Mouse (Mus musculus) CD4-positive, CD25-positive, alpha-beta regulatory T cell, adult 2 months (primary cell): ENCODE measurements around the gene Nxn.

Experiments
- DNase-seq: peaks from one replicate; pipeline ENCODE4 v3.0.0-alpha.2; 2012; ENCODE audit warnings: low read depth, low spot score

The Nxn gene

GRCm38 (mm10) chr11:76300862-76301261 is 98.1 kb downstream of the Nxn start:
- no peak for DNase-seq

DNA sequence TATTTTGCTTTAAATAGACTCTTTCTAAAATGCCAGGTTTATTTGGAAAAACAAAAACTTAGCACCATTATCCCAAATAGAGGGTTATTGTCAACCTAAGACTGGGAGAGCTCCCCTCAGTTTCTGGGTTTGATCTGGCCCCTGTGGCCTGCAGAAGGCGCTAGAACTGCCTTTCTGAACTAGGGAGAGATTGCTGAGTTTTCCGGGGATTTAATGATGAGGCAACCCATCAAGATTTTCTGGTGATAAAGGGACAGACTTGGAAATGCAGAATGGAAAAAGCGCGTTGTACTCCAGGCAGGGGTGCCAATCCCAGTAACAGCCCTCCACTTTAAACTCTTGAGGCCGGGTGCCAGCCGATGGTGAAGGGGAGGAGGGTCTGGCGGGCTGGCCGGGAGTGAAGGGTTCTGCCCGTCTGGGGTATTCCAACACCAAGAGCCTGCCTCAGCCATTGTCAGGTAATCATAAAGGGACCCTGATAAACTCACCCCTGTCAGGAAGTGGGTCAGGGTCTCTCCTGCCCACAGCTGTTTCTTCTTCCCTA is 100.4 kb downstream of the Nxn start:
- DNase-seq, result no peak

DNA sequence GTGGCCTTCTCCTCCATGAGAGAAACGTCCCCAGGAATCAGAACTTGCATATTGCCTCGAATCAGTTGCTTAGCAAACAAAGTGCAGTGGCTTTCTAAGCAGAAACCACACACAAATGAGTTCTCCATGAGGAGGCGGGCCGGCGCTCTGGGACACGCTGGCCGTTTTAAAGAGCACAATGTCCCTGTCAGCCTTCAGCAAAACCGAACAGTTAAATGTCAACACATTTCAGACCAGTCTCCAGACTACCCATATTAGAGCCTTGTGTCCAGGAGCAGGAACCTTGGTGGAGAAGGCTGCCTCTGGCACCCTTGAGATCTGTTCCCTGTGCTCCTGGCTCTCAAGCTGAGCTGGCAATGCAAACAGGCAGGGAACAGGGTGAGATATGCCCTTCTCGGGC is 101.7 kb downstream of the Nxn start:
- no peak for DNase-seq

- DNase-seq, result no peak
Measured at GRCm38 (mm10) chr11:76294836-76295235, 104.1 kb downstream of the Nxn start.

DNA sequence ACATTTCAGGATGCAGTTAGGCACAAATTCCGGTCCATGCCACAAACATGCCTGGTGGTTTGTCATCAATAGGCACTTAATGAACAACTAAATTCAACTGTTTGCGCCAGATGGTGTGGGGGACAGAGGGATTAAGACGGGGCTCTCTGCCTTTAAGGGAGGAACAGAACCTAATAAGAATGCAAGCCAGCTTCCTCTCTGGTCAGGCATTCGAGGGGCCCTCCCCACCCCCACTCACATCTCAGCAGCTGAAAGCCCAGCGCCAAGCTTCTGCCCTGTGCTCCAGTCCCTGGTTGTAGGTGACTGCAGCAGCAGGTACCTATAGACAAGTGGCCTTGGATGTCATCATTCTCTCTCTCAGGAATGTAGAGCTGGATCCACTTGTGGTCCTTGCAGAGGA is 104.9 kb downstream of the Nxn start:
- DNase-seq, result no peak

DNA sequence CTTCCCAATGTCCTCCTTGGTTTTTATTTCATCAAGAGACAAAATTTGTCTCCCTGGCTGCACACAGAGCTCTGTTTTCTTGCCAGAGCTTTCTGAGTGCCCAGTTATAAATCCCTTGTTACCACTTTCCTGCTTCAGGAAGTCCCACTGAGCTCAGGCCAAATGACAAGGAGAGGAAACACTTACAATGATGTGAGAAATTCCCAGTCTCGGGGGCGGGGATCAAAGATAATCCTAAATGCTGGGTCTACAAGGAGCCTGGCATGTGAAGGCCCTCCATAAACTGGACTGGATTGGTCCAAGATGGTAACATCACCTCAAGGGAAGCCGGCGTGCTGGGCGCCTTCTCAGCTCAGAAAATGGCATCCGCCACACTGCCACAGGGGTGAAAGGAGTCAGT is 106.1 kb downstream of the Nxn start:
- no peak for DNase-seq

DNA sequence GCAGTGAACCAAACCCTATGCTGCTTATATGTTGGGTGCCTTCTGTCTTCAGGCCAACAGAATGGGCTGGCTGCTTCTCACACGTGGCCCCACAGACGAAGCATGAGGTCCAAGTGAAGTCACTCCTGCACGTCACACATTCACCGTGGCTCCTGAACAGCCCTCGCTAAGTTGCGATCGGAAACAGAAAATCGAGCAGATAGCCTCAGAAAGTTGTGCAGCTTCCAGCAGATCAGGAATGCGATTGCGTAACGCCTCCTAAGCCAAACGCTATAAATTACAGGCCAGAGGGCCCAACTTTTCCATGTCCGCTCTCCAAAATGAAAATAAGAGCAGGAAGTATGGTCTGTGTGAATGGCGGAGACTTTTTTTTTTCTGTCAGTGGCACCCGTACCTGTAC is 106.5 kb downstream of the Nxn start:
- no peak for DNase-seq

GRCm38 (mm10) chr11:76291960-76292359 is 107.0 kb downstream of the Nxn start:
- DNase-seq, result no peak

- no peak for DNase-seq
Measured at GRCm38 (mm10) chr11:76290367-76290766, 108.6 kb downstream of the Nxn start.

DNA sequence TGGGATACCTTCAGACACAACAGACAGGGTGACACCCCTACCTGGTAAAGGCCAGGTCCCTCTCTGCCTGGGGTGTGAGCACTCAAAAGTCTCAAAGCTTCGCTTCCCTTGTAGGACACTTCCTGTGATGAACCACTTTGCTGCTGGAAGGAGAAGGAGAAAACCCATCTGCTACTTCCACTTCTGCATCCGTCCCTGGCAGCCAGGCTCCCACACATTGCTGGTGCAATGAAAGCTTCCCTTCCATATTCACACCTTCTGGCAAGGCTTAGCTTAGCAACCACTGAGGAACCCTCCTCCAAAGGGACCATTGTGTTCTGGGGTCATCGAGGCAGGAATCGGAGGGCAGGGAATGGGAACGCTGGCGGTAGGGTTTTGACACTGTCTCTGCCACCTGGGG is 110.3 kb downstream of the Nxn start:
- no peak for DNase-seq

DNA sequence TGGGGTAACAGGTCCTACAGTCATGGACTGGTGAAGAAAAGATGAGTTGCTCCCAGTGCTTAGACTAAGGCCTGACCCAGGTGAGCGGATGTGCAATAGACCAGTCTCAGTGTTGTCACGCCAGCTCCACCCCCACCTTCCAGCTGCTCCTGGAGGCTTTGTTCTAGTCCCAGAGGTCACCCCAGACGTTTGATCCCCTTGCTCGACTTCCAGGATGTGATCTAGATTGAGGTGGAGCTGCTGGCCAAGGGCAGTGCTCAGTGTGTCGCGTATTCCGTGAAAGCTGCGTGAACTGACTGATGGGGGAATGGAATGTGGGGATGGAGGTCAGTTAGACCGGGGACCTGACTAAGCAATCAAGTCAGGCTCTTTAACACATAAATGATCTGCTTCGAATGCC is 111.6 kb downstream of the Nxn start:
- DNase-seq, result no peak

- no peak for DNase-seq
Measured at GRCm38 (mm10) chr11:76286534-76287126, 112.3 kb downstream of the Nxn start.

DNA sequence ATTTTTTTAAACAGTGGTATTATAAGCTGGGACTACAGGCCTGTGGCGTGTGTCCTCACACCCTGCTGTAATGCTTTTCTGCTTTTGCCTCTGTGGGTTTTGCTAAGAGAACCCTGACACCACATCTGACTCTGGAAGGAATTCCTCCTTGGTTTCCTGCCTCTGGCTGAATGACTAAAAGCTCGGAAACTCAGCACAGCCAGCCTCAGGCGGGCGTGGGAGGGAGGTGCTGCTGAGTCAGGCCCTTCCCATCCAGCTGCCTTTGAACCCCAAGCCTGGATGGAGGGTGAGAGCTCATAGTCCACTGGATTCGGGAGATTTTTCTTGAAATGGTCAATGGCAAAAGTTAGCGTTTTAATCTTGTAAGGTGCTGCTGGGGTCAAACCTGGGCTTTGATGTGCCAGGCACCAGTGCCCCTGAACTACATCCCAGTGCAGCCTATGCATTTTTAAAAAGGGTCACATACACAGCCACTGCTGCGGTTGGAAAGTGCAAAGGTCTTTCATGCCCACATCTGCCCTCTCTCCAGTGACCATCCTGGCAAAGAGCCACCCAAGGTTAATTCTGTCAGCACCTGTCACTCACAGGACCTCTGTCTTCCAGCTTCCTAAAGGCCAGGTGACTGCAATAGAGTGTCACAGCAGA is 113.4 kb downstream of the Nxn start:
- no peak for DNase-seq

DNA sequence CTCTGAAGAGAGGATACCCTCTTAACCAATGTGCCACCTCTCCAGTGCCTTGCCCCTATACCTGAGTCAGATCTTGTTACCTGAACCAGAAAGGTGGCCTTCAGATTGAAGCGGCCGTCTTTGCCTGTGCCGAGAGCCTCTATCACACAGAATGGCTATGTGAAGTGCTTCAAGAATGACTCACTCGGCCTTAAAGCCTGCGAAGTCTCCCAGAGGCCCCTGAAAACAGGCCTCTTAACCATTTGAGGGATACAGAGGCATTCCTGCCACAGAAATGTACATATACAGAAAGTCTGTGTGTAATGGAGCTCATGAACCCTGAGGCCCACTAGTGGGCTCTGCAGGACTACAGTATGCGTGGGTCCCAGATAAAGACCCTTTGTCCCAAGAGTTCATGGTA is 115.1 kb downstream of the Nxn start:
- DNase-seq, result no peak

DNA sequence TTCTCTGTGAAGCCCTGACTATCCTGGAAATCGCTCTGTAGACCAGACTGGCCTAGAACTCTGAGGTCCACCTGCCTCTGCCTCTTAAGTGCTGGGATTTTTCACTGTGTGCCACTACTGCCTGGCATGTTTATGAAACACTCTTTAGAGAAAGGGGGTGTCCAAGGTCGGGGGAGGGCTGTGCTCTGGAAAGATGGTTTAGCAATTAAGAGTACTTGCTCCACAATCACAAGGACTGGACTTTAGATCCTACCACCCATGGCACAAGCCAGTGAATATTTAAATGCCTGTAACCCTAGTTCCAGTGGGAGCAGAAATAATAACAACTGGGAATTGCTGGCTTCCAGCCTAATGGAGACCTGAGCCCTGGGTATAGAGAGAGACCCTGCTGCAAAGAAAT is 119.0 kb downstream of the Nxn start:
- DNase-seq, result no peak

- no peak for DNase-seq
Measured at GRCm38 (mm10) chr11:76278960-76279852, 119.7 kb downstream of the Nxn start.

DNA sequence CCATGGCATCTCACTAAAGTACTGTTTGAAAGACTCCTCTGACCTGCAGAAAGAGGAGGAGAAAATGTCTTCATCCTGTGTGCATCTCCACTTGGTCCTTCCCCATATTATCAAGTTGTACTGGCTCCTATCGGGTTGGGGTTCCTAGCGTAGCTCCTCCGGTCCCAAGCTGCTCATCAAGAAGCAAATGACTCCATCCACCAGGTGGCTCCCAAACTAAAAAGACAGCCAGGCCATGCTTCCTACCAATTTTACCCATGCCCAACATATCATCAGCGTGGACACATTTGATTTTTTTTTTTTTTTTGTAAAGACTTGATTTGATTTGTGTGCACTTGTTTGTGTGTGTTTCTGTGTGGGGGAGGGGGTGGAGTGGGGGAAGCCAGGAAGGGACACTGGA is 126.5 kb downstream of the Nxn start:
- DNase-seq, result no peak

GRCm38 (mm10) chr11:76268521-76269065 is 130.3 kb downstream of the Nxn start:
- no peak for DNase-seq

DNA sequence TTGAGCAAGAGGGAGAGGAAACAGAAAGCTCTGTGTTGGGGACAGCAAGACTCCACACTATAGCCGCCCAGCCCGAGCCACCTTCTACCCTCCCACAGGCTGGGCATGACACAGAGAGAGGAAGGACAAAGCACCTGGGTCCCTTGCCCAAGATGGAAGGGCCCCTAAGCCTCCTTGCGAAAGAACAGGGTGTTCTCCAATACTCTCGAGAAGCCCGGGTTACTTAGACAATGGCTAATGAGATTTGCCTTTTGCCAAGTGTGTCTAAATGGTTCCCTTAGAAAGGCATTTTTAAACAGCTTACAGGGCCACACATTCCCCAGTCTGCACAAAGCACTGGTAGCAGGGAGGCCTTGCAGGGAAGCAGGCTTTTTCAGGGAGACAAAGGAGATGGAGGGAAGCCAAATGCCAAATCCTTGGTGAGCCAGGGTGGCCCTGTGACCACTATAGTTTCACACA is 130.9 kb downstream of the Nxn start:
- no peak for DNase-seq

DNA sequence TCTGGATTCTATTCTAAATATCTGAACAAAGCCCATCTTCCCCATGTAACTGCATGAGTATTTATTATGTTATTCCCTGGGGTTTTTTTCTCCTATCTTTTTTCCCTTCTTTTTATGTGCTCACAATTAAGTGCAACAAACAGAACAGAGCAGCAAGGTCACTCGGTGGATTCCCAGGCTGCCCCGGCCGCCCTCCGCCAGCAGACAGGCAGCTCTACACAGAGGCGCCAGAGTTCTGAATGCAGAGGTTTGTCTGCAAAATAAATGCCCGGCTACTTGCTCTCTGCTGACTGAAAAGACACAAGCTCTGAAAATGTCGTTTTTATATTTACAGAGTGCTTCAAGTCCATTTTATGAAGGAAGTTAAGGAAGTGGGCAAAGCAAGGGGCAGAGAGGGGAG is 131.4 kb downstream of the Nxn start:
- DNase-seq, result no peak

- DNase-seq, result no peak
Measured at GRCm38 (mm10) chr11:76262611-76263351, 136.2 kb downstream of the Nxn start.
